Mouse (Mus musculus) olfactory bulb, adult 2 months (tissue): Measurements from ENCODE around the gene Hist1h2bh.

Experiments used
- CTCF ChIP-seq: fragments of 200-500 bp; IDR thresholded peaks from 2 replicates; pipeline ENCODE4 v1.5.1; 2012; ENCODE audit warnings: low read depth, mild to moderate bottlenecking, low read length, moderate library complexity; ENCODE audit not compliant: insufficient read depth
- POLR2A ChIP-seq: fragments of 200-500 bp; IDR thresholded peaks from 2 replicates; pipeline ENCODE4 v1.6.1; 2012; ENCODE audit warnings: mild to moderate bottlenecking, low read depth, low read length, moderate library complexity; ENCODE audit not compliant: insufficient read depth

DNA sequence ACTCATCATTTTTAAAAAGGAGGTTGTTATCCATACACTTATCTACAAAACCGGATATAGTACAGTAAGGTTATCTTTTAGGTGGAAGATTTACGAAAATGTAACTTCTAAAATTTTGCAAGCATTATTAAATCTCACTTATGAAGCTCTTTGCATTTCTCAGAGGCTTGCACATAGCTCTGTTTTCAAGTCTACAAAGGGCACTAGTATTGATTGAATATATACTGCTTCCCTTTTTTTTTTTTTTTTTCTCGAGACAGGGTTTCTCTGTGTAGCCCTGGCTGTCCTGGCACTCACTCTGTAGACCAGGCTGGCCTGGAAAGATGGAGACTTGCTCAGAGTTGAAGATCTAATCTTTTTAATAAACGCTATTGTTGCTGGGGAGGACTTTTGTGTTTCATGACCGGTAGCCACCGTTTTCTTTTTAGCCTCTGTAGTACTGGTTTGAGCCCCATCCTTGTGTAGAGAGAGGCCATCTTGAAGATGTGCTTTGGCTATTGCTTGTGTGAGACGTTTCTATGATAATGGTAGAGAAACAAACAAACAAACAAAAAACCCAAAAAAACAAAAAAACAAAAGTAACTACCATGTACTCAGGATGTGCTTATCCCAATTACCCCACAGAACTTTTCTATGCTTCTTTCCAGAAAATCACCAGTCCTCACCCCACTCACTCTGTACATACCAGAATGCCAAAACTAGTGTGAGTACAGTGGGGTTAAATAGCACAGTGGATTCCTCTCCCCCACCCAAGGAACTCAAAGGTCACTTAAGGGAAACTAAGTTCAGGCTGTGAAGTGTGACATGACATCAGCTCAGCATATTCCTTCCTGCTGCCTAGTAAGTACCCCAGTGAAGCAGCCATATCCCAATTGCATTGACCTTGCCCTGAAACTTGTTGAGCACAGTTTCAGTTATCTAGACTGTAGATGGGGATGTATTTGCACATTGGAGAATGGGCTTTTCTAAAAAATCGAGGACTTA lies 9.0 kb upstream of the Hist1h2bh start:
- TF ChIP-seq CTCF (no peak), POLR2A (no peak)
